Mouse (Mus musculus): ENCODE measurements around the gene Gm10720.
"Not testable (repeated sequence)": the region's sequence is repeated elsewhere in the genome, so short reads cannot be mapped to it uniquely, and the experiment has no call there.

Gm10720 gene

DNA sequence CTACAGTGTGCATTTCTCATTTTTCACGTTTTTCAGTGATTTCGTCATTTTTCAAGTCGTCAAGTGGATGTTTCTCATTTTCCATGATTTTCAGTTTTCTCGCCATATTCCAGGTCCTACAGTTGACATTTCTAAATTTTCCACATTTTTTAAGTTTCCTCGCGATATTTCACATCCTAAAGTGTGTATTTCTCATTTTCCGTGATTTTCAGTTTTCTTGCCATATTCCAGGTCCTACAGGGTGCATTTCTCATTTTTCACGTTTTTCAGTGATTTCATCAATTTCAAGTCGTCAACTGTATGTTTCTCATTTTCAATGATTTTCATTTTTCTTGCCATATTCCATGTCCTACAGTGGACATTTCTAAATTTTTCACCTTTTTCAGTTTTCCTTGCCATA, at the start of gene Gm10720:
Gene Gm10720, plus strand, starts transcription at position 301 of the 400 bp plus-strand sequence.
- DNase-seq (ENCODE audit: low spot score in 2 of 2), result not testable (repeated sequence)

DNA sequence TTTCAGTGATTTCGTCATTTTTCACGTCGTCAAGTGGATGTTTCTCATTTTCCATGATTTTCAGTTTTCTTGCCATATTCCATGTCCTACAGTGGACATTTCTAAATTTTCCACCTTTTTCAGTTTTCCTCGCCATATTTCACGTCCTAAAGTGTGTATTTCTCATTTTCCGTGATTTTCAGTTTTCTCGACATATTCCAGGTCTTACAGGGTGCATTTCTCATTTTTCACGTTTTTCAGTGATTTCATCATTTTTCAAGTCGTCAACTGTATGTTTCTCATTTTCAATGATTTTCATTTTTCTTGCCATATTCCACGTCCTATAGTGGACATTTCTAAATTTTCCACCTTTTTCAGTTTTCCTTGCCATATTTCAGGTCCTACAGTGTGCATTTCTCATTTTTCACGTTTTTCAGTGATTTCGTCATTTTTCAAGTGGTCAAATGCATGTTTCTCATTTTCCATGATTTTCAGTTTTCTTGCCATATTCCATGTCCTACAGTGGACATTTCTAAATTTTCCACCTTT, 14.9 kb upstream of the Gm10720 start, which contains the start of gene Gm10722:
Gene Gm10722, plus strand, starts transcription at position 478 of the 528 bp plus-strand sequence.
- DNase-seq (ENCODE audit: low spot score in 2 of 2), result peak; percentile 29 to 44

GRCm38 (mm10) chr9:3001006-3001405, 14.4 kb upstream of the Gm10720 start:
- peak; percentile 42 to 57 for DNase-seq (ENCODE audit: low spot score in 2 of 2)

DNA sequence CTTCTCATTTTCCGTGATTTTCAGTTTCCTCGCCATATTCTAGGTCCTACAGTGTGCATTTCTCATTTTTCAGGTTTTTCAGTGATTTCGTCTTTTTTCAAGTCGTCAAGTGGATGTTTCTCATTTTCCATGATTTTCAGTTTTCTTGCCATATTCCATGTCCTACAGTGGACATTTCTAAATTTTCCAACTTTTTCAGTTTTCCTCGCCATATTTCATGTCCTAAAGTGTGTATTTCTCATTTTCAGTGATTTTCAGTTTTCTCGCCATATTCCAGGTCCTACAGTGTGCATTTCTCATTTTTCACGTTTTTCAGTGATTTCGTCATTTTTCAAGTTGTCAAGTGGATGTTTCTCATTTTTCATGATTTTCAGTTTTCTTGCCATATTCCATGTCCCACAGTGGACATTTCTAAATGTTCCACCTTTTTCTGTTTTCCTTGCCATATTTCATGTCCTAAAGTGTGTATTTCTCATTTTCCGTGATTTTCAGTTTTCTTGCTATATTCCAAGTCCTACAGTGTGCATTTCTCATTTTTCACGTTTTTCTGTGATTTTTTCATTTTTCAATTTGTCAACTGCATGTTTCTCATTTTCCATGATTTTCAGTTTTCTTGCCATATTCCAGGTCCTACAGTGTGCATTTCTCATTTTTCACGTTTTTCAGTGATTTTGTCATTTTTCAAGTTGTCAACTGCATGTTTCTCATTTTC, 13.3 kb upstream of the Gm10720 start:
- peak; percentile 100 for DNase-seq (ENCODE audit: low spot score in 2 of 2)

DNA sequence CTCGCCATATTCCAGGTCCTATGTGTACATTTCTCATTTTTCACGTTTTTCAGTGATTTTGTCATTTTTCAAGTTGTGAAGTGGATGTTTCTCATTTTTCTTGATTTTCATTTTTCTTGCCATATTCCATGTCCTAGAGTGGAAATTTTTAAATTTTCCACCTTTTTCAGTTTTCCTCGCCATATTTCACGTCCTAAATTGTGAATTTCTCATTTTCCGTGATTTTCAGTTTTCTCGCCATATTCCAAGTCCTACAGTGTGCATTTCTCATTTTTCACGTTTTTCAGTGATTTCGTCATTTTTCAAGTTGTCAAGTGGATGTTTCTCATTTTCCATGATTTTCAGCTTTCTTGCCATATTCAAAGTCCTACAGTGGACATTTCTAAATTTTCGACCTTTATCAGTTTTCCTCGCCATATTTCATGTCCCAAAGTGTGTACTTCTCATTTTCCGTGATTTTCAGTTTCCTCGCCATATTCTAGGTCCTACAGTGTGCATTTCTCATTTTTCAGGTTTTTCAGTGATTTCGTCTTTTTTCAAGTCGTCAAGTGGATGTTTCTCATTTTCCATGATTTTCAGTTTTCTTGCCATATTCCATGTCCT, 12.6 kb upstream of the Gm10720 start, which contains the start of gene Gm11168:
Gene Gm11168, plus strand, starts transcription at position 553 of the 603 bp plus-strand sequence.
- not testable (repeated sequence) for DNase-seq (ENCODE audit: low spot score in 2 of 2)

GRCm38 (mm10) chr9:3006179-3006578, 9.3 kb upstream of the Gm10720 start:
- not testable (repeated sequence) for DNase-seq (ENCODE audit: low spot score in 2 of 2)

DNA sequence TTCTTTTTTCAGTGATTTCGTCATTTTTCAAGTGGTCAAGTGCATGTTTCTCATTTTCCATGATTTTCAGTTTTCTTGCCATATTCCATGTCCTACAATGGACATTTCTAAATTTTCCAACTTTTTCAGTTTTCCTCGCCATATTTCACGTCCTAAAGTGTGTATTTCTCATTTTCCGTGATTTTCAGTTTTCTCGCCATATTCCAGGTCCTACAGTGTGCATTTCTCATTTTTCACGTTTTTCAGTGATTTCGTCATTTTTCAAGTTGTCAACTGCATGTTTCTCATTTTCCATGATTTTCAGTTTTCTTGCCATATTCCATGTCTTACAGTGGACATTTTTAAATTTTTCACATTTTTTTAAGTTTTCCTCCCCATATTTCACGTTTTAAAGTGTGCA, 8.8 kb upstream of the Gm10720 start:
- peak; percentile 100 for DNase-seq (ENCODE audit: low spot score in 2 of 2)

DNA sequence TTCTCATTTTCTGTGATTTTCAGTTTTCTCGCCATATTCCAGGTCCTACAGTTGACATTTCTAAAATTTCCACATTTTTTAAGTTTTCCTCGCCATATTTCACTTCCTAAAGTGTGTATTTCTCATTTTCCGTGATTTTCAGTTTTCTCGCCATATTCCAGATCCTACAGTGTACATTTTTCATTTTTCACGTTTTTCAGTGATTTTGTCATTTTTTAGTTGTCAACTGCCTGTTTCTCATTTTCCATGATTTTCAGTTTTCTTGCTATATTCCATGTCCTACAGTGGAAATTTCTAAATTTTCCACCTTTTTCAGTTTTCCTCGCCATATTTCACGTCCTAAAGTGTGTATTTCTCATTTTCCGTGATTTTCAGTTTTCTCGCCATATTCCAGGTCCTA, 8.2 kb upstream of the Gm10720 start:
- not testable (repeated sequence) for DNase-seq (ENCODE audit: low spot score in 2 of 2)

DNA sequence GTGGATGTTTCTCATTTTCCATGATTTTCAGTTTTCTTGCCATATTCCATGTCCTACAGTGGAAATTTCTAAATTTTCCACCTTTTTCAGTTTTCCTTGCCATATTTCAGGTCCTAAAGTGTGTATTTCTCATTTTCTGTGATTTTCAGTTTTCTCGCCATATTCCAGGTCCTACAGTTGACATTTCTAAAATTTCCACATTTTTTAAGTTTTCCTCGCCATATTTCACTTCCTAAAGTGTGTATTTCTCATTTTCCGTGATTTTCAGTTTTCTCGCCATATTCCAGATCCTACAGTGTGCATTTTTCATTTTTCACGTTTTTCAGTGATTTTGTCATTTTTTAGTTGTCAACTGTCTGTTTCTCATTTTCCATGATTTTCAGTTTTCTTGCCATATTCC, 6.1 kb upstream of the Gm10720 start:
- not testable (repeated sequence) for DNase-seq (ENCODE audit: low spot score in 2 of 2)

DNA sequence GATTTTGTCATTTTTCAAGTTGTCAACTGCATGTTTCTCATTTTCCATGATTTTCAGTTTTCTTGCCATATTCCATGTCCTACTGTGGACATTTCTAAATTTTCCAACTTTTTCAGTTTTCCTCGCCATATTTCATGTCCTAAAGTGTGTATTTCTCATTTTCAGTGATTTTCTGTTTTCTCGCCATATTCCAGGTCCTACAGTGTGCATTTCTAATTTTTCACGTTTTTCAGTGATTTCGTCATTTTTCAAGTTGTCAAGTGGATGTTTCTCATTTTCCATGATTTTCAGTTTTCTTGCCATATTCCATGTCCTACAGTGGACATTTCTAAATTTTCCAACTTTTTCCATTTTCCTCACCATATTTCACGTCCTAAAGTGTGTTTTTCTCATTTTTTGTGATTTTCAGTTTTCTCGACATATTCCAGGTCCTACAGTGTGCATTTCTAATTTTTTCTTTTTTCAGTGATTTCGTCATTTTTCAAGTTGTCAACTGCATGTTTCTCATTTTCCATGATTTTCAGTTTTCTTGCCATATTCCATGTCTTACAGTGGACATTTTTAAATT, 3.3 kb upstream of the Gm10720 start:
- DNase-seq (ENCODE audit: low spot score in 2 of 2), result not testable (repeated sequence)

- DNase-seq (ENCODE audit: low spot score in 2 of 2), result not testable (repeated sequence)
Measured at GRCm38 (mm10) chr9:3012733-3013279, 2.6 kb upstream of the Gm10720 start, which contains the start of gene Gm10721. Gm10721 (plus strand) TSS chr9:3013140.

DNA sequence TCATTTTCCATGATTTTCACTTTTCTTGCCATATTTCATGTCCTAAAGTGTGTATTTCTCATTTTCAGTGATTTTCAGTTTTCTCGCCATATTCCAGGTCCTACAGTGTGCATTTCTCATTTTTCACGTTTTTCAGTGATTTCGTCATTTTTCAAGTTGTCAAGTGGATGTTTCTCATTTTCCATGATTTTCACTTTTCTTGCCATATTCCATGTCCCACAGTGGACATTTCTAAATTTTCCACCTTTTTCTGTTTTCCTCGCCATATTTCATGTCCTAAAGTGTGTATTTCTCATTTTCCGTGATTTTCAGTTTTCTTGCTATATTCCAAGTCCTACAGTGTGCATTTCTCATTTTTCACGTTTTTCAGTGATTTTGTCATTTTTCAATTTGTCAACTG, 442 bp downstream of the Gm10720 start:
- peak in 1 of 2 experiments; percentile 1 for DNase-seq (ENCODE audit: low spot score in 2 of 2)

- not testable (repeated sequence) for DNase-seq (ENCODE audit: low spot score in 2 of 2)
Measured at GRCm38 (mm10) chr9:3017108-3017507, 1.7 kb downstream of the Gm10720 start, which contains the start of gene Gm10719. Gm10719 (plus strand) TSS chr9:3017408.

DNA sequence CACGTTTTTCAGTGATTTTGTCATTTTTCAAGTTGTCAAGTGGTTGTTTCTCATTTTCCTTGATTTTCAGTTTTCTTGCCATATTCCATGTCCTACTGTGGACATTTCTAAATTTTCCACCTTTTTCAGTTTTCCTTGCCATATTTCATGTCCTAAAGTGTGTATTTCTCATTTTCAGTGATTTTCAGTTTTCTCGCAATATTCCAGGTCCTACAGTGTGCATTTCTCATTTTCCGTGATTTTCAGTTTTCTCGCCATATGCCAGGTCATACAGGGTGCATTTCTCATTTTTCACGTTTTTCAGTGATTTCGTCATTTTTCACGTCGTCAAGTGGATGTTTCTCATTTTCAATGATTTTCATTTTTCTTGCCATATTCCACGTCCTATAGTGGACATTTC, 3.5 kb downstream of the Gm10720 start:
- DNase-seq (ENCODE audit: low spot score in 2 of 2), result peak in 1 of 2 experiments; percentile 1

GRCm38 (mm10) chr9:3019835-3020727, 4.6 kb downstream of the Gm10720 start:
- DNase-seq (ENCODE audit: low spot score in 2 of 2), result peak; percentile 51 to 66

DNA sequence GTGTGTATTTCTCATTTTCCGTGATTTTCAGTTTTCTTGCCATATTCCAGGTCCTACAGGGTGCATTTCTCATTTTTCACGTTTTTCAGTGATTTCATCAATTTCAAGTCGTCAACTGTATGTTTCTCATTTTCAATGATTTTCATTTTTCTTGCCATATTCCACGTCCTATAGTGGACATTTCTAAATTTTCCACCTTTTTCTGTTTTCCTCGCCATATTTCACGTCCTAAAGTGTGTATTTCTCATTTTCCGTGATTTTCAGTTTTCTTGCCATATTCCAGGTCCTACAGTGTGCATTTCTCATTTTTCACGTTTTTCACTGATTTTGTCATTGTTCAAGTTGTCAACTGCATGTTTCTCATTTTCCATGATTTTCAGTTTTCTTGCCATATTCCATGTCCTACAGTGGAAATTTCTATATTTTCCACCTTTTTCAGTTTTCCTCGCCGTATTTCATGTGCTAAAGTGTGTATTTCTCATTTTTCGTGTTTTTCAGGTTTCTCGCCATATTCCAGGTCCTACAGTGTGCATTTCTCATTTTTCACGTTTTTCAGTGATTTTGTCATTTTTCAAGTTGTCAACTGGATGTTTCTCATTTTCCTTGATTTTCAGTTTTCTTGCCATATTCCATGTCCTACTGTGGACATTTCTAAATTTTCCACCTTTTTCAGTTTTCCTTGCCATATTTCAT, 7.0 kb downstream of the Gm10720 start:
- peak; percentile 83 for DNase-seq (ENCODE audit: low spot score in 2 of 2)

DNA sequence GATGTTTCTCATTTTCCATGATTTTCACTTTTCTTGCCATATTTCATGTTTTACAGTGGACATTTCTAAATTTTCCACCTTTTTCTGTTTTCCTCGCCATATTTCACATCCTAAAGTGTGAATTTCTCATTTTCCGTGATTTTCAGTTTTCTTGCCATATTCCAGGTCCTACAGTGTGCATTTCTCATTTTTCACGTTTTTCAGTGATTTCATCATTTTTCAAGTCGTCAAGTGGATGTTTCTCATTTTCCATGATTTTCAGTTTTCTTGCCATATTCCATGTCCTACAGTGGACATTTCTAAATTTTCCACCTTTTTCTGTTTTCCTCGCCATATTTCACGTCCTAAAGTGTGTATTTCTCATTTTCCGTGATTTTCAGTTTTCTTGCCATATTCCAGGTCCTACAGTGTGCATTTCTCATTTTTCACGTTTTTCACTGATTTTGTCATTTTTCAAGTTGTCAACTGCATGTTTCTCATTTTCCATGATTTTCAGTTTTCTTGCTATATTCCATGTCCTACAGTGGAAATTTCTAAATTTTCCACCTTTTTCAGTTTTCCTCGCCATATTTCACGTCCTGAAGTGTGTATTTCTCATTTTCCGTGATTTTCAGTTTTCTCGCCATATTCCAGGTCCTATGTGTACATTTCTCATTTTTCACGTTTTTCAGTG, 8.0 kb downstream of the Gm10720 start, which contains the start of gene Gm10718:
Gene Gm10718, plus strand, starts transcription at position 236 of the 673 bp plus-strand sequence.
- DNase-seq (ENCODE audit: low spot score in 2 of 2), result peak; percentile 67 to 69

GRCm38 (mm10) chr9:3023985-3024648, 8.7 kb downstream of the Gm10720 start:
- peak; percentile 100 for DNase-seq (ENCODE audit: low spot score in 2 of 2)

GRCm38 (mm10) chr9:3024912-3025467, 9.5 kb downstream of the Gm10720 start, which contains the start of gene Gm10717:
Gm10717 (plus strand) TSS chr9:3025417.
- peak; percentile 24 to 57 for DNase-seq (ENCODE audit: low spot score in 2 of 2)
